Mouse (Mus musculus): ENCODE results near the gene Stap1. TPM values are rescaled to one million over a fixed set of nuclear protein-coding genes. Genes with fewer than 3 reads are reported as not detected.

The Stap1 gene
- polyA plus RNA-seq, 1 experiment from 2014 or later, result 1.2 TPM

DNA sequence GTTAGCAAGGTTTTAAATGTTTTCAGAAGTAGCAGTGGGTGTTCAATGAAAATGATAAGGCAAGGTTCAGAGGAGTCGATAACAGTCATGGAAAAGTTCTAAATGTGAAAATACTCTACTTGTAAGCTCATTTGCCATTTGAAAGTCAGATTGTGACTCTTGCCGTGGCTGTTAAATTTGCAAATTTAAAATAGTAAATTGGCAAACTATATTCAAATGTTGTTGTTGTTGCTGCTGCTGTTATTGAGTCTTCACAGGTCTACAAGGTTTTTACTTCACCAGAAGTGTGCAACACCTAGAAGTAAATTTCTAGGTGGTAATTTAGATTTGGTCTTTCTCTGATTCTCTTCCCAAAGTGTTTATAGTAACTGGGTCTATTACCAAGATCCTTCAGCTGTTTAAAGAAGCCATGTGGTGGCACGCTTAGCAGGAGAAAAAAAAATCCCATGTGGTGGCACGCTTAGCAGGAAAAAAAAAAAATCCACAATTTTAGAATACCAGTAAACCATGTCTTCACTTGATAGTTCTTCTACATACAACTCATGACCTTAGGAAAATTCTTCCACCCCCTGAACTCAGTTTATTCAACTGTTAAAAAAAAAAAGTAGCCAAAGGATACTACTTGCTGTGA is 1.3 kb downstream of the Stap1 start:
- H3K9me3 ChIP-seq (ENCODE audit: control insufficient read depth, low read length), result no peaks in the 10 kb centered on the region
- H3K4me1 ChIP-seq (ENCODE audit: control insufficient read depth, insufficient read depth, low read length), result no peaks in the 10 kb centered on the region
- no peaks in the 10 kb centered on the region for H3K36me3 ChIP-seq (ENCODE audit: control insufficient read depth, insufficient read depth, low read length)
- no peak for DNase-seq (ENCODE audit: low spot score)
- no peak overlapping the region for H3K27ac ChIP-seq (replicated peaks; ENCODE audit: low read depth, low read length)
- WGBS, result 81% methylated on average over 4 of the region's 4 CpGs
- H3K27me3 ChIP-seq (replicated peaks; ENCODE audit: control insufficient read depth, insufficient read depth, low read length), result no peaks in the 10 kb centered on the region
- H3K4me3 ChIP-seq (ENCODE audit: low read depth, low read length), result no peak overlapping the region
- ATAC-seq (ENCODE audit: low read depth), result no peak
- H3K9ac ChIP-seq (ENCODE audit: low read depth, low read length), result no peak overlapping the region
- no peak overlapping the region for H3K4me2 ChIP-seq (ENCODE audit: low read depth, low read length)

DNA sequence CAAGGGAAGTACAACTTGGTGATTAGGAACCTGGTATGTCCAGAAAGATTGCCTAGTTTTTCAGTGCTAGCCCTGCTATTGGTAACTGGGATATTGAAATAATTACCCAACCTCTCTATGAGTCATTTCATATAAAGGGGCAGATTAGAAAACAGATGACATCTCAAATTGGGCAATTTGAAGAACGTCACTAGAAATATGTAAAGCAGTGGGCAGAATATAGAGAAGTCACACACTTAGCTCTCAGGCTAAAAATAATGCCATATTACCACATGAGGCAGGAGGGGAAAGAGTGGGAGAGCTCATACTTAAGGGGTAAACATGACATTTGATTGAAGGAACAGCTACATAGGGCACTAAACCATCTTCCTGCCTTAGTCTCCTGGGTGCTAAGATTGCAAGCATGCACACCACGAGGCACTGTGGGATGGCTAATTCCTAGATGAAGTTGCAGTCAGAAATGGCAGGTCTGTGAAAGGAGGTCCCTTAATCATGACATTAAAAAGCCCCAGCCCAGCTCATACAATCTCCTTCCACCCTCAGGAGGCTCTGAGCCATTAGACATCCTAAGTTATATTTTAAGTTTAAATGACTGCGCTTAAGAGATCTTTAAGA is 7.3 kb downstream of the Stap1 start:
- Histone ChIP-seq H3K27ac (replicated peaks; ENCODE audit: low read depth, low read length) (no peak overlapping the region), H3K27me3 (replicated peaks; ENCODE audit: control insufficient read depth, insufficient read depth, low read length) (no peaks in the 10 kb centered on the region), H3K4me1 (ENCODE audit: control insufficient read depth, insufficient read depth, low read length) (no peaks in the 10 kb centered on the region), H3K4me3 (ENCODE audit: low read depth, low read length) (no peak overlapping the region), H3K36me3 (ENCODE audit: control insufficient read depth, insufficient read depth, low read length) (no peaks in the 10 kb centered on the region), H3K9ac (ENCODE audit: low read depth, low read length) (no peak overlapping the region), H3K4me2 (ENCODE audit: low read depth, low read length) (no peak overlapping the region), H3K9me3 (ENCODE audit: control insufficient read depth, low read length) (no peaks in the 10 kb centered on the region)
- WGBS, result 57% methylated on average over 3 of the region's 3 CpGs
- ATAC-seq (ENCODE audit: low read depth) (no peak), DNase-seq (ENCODE audit: low spot score) (no peak)

DNA sequence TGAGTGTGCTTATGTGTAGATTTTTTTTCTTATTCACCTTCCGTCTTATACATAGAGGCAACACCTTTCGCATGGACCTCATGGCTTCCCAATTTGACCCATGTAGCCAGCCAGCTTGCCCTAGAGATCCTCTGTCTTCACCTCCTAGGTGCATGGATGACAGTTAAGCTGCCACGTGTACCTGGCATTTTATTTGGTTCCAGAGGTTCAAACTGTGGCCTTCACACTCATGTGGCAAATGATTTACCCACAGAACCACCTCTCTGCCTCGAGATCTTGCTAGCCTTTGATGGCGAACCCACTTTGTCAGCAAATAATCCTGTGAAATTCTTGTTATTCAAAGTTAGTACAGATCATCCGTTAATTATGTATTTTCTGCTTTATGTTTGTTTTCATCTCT is 12.4 kb downstream of the Stap1 start:
- no peak overlapping the region for H3K4me2 ChIP-seq (ENCODE audit: low read depth, low read length)
- 82% methylated on average over 6 of the region's 6 CpGs for WGBS

DNA sequence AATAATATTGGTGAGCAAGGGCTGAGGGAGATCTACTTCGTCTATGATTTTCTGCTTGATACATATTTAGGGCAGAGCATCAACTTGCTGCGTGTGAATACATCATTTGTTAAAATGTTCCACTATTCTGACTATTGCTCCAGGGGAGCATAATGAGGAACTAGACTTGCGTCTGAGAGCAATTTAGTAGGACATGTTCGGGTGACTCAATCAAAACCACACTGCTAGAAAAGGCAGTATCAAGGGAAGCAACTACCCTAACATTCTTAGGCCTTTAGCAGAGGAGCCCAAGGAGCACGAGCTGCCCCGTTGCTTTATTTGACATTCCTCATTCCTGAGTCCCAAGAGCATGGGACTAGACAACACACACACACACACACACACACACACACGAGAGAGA is 13.4 kb downstream of the Stap1 start:
- Histone ChIP-seq H3K27ac (replicated peaks; ENCODE audit: low read depth, low read length) (no peak overlapping the region), H3K4me3 (ENCODE audit: low read depth, low read length) (no peak overlapping the region), H3K27me3 (replicated peaks; ENCODE audit: control insufficient read depth, insufficient read depth, low read length) (no peaks in the 10 kb centered on the region), H3K9me3 (ENCODE audit: control insufficient read depth, low read length) (no peaks in the 10 kb centered on the region), H3K36me3 (ENCODE audit: control insufficient read depth, insufficient read depth, low read length) (no peaks in the 10 kb centered on the region), H3K9ac (ENCODE audit: low read depth, low read length) (no peak overlapping the region), H3K4me1 (ENCODE audit: control insufficient read depth, insufficient read depth, low read length) (no peaks in the 10 kb centered on the region), H3K4me2 (ENCODE audit: low read depth, low read length) (no peak overlapping the region)
- no peak for ATAC-seq (ENCODE audit: low read depth)
- WGBS, result 65% methylated on average over 7 of the region's 7 CpGs
- DNase-seq (ENCODE audit: low spot score), result no peak

More for the DNA sequence above, 12.4 kb downstream of the Stap1 start:
- H3K27me3 ChIP-seq (replicated peaks; ENCODE audit: control insufficient read depth, insufficient read depth, low read length), result no peaks in the 10 kb centered on the region
- no peaks in the 10 kb centered on the region for H3K9me3 ChIP-seq (ENCODE audit: control insufficient read depth, low read length)
- no peak overlapping the region for H3K4me3 ChIP-seq (ENCODE audit: low read depth, low read length)
- ATAC-seq (ENCODE audit: low read depth) (no peak), DNase-seq (ENCODE audit: low spot score) (no peak)
- H3K27ac ChIP-seq (replicated peaks; ENCODE audit: low read depth, low read length), result no peak overlapping the region
- no peaks in the 10 kb centered on the region for H3K36me3 ChIP-seq (ENCODE audit: control insufficient read depth, insufficient read depth, low read length)
- no peak overlapping the region for H3K9ac ChIP-seq (ENCODE audit: low read depth, low read length)
- H3K4me1 ChIP-seq (ENCODE audit: control insufficient read depth, insufficient read depth, low read length), result no peaks in the 10 kb centered on the region

DNA sequence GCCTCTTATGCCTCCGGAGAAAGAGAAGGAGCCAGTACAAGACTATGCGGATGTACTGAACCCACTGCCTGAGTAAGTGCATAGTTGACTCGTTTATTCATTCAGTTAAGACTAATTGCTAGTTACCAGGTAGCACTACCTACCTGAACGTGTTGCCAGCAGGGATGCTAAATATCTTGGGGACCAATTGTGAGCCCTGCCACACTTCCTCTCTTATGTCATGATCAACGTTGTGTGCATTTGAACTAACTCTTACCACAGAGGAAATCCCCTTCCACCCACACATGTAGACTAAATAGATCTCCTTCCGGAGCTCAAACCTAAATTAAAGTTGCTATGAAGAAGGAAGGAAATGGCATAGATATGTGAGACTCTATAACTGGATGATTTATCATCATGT is 15.2 kb downstream of the Stap1 start:
- H3K9me3 ChIP-seq (ENCODE audit: control insufficient read depth, low read length), result no peaks in the 10 kb centered on the region
- no peak overlapping the region for H3K4me2 ChIP-seq (ENCODE audit: low read depth, low read length)
- H3K27me3 ChIP-seq (replicated peaks; ENCODE audit: control insufficient read depth, insufficient read depth, low read length), result no peaks in the 10 kb centered on the region
- no peaks in the 10 kb centered on the region for H3K4me1 ChIP-seq (ENCODE audit: control insufficient read depth, insufficient read depth, low read length)
- no peak overlapping the region for H3K9ac ChIP-seq (ENCODE audit: low read depth, low read length)
- DNase-seq (ENCODE audit: low spot score) (no peak), ATAC-seq (ENCODE audit: low read depth) (no peak)
- H3K27ac ChIP-seq (replicated peaks; ENCODE audit: low read depth, low read length), result no peak overlapping the region
- no peak overlapping the region for H3K4me3 ChIP-seq (ENCODE audit: low read depth, low read length)
- 82% methylated on average over 6 of the region's 6 CpGs for WGBS
- H3K36me3 ChIP-seq (ENCODE audit: control insufficient read depth, insufficient read depth, low read length), result no peaks in the 10 kb centered on the region

DNA sequence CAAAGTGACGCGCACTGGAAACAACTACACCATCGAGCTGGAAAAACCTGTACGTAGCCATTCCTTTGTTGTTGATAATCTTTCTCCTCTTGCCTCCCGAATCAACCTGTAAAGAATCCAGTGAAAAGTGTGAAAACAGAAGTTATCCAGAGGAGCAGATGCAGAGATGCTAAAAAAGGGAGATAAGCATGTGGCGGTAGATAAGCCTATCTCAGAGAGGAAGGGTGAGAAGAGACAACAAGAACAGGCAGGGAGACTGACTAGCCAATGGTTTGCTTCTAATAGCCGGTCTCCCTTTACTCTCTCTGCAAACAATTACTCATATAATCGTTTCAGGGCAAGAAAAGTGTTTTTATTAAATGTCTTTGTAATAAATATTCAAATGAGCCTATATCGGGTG is 23.2 kb downstream of the Stap1 start:
- Histone ChIP-seq H3K4me1 (ENCODE audit: control insufficient read depth, insufficient read depth, low read length) (no peaks in the 10 kb centered on the region), H3K27ac (replicated peaks; ENCODE audit: low read depth, low read length) (no peak overlapping the region), H3K9ac (ENCODE audit: low read depth, low read length) (no peak overlapping the region), H3K9me3 (ENCODE audit: control insufficient read depth, low read length) (no peaks in the 10 kb centered on the region), H3K27me3 (replicated peaks; ENCODE audit: control insufficient read depth, insufficient read depth, low read length) (no peaks in the 10 kb centered on the region), H3K4me3 (ENCODE audit: low read depth, low read length) (no peak overlapping the region), H3K4me2 (ENCODE audit: low read depth, low read length) (no peak overlapping the region), H3K36me3 (ENCODE audit: control insufficient read depth, insufficient read depth, low read length) (no peaks in the 10 kb centered on the region)
- 81% methylated on average over 9 of the region's 9 CpGs for WGBS
- ATAC-seq (ENCODE audit: low read depth), result no peak
- DNase-seq (ENCODE audit: low spot score), result no peak

DNA sequence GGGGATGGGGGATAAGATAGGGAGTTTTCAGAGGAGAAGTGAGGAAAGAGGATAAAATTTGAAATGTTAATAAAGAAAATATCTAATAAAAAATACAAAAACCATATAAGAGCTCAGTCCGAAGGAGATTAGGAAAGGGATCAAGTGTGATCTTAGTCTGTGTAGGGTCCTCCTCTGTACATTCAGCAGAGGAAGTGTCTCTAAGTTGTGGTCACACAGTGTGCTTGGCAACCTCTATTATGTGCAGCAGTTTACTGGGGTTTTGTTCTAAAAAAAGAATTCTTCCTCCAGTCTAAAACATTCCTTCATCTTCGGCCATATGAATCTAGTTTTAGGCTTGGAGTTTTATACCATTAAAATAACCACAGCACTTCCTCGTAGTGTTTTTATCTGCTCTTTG is 27.4 kb downstream of the Stap1 start:
- ATAC-seq (ENCODE audit: low read depth), result no peak
- no peak overlapping the region for H3K4me3 ChIP-seq (ENCODE audit: low read depth, low read length)
- no peak overlapping the region for H3K4me2 ChIP-seq (ENCODE audit: low read depth, low read length)
- no peaks in the 10 kb centered on the region for H3K36me3 ChIP-seq (ENCODE audit: control insufficient read depth, insufficient read depth, low read length)
- H3K4me1 ChIP-seq (ENCODE audit: control insufficient read depth, insufficient read depth, low read length), result no peaks in the 10 kb centered on the region
- no peak for DNase-seq (ENCODE audit: low spot score)
- no peaks in the 10 kb centered on the region for H3K9me3 ChIP-seq (ENCODE audit: control insufficient read depth, low read length)
- H3K27ac ChIP-seq (replicated peaks; ENCODE audit: low read depth, low read length), result no peak overlapping the region
- no peak overlapping the region for H3K9ac ChIP-seq (ENCODE audit: low read depth, low read length)
- 63% methylated on average over 3 of the region's 3 CpGs for WGBS
- no peaks in the 10 kb centered on the region for H3K27me3 ChIP-seq (replicated peaks; ENCODE audit: control insufficient read depth, insufficient read depth, low read length)

DNA sequence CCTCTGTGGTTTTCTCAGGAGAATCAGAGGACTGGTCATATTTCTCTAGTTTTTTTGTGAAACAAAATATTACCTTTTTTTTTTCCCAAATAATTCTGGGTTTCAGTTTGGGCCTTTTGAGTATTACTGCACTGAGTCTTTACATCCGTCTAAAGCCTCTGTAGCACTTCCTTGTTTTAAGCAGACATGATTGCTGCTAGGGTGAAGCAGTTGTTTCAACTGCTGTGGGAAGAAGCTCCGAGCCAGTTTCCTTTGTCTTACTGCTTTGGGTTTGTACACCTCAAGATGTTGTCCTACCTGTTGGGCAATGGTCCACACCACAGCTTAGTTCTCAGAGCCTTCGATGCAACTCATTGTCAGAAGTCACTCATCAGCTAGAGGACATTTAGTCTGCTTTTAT is 29.1 kb downstream of the Stap1 start:
- DNase-seq (ENCODE audit: low spot score), result no peak
- no peaks in the 10 kb centered on the region for H3K4me1 ChIP-seq (ENCODE audit: control insufficient read depth, insufficient read depth, low read length)
- no peaks in the 10 kb centered on the region for H3K36me3 ChIP-seq (ENCODE audit: control insufficient read depth, insufficient read depth, low read length)
- no peaks in the 10 kb centered on the region for H3K9me3 ChIP-seq (ENCODE audit: control insufficient read depth, low read length)
- ATAC-seq (ENCODE audit: low read depth), result no peak
- H3K4me2 ChIP-seq (ENCODE audit: low read depth, low read length), result no peak overlapping the region
- no peak overlapping the region for H3K9ac ChIP-seq (ENCODE audit: low read depth, low read length)
- 72% methylated on average over 3 of the region's 3 CpGs for WGBS
- H3K27me3 ChIP-seq (replicated peaks; ENCODE audit: control insufficient read depth, insufficient read depth, low read length), result no peaks in the 10 kb centered on the region
- H3K27ac ChIP-seq (replicated peaks; ENCODE audit: low read depth, low read length), result no peak overlapping the region
- H3K4me3 ChIP-seq (ENCODE audit: low read depth, low read length), result no peak overlapping the region

DNA sequence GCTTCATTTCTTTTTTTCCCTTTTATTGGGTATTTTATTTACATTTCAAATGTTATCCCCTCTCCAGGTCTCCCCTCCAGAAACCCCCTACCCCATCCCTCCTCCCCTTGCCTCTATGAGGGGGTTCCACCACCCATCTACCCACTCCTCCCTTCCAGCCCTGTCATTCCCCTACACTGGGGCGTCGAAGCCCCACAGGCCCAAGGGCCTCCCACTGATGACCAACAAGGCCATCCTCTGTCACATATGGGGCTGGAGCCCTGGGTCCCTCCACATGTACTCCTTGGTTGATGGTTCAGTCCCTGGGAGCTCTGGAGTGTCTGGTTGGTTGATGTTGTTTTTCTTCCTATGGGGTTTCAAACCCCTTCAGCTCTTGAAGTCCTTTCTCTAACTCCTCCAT is 30.6 kb downstream of the Stap1 start:
- Histone ChIP-seq H3K4me1 (ENCODE audit: control insufficient read depth, insufficient read depth, low read length) (no peaks in the 10 kb centered on the region), H3K9ac (ENCODE audit: low read depth, low read length) (no peak overlapping the region), H3K4me2 (ENCODE audit: low read depth, low read length) (no peak overlapping the region), H3K4me3 (ENCODE audit: low read depth, low read length) (no peak overlapping the region), H3K36me3 (ENCODE audit: control insufficient read depth, insufficient read depth, low read length) (0 out of 2 replicates have a peak, but pooled peaks cover 3% of the 10 kb centered on the region), H3K9me3 (ENCODE audit: control insufficient read depth, low read length) (no peaks in the 10 kb centered on the region), H3K27ac (replicated peaks; ENCODE audit: low read depth, low read length) (no peak overlapping the region), H3K27me3 (replicated peaks; ENCODE audit: control insufficient read depth, insufficient read depth, low read length) (no peaks in the 10 kb centered on the region)
- no peak for DNase-seq (ENCODE audit: low spot score)
- 83% methylated on average over 2 of the region's 2 CpGs for WGBS
- no peak for ATAC-seq (ENCODE audit: low read depth)

Data from embryonic facial prominence, embryonic 14.5 days (tissue).